Mouse (Mus musculus) E14TG2a.4 (cell line): ENCODE data around the gene Sdsl.

ENCODE experiments used
- H3K27me3 ChIP-seq: 2 replicates; pipeline ENCODE4 v1.6.1; 2014; ENCODE audit warnings: low read length, control low read depth; ENCODE audit not compliant: insufficient read depth
- H3K36me3 ChIP-seq: 2 replicates; pipeline ENCODE4 v1.6.1; 2014; ENCODE audit warnings: low read length, control low read depth; ENCODE audit not compliant: insufficient read depth
- H3K4me1 ChIP-seq: replicated peaks from 2 replicates; pipeline ENCODE4 v1.6.1; 2014; ENCODE audit warnings: low read depth, low read length, control low read depth
- H3K4me3 ChIP-seq: replicated peaks from 2 replicates; pipeline ENCODE4 v1.5.1; 2014; ENCODE audit warnings: mild to moderate bottlenecking, low read length
- H3K9me3 ChIP-seq: 2 replicates; pipeline ENCODE4 v1.6.1; 2014; ENCODE audit warnings: low read length, control low read depth
- CTCF ChIP-seq: conservative IDR thresholded peaks from 2 replicates; pipeline ENCODE4 v1.5.1; 2014; ENCODE audit warnings: low read length
- NANOG ChIP-seq: IDR thresholded peaks from 2 replicates; pipeline ENCODE4 v1.6.1; 2014; ENCODE audit warnings: borderline replicate concordance, low read length, mixed read lengths
- POU5F1 ChIP-seq: IDR thresholded peaks from 2 replicates; pipeline ENCODE4 v1.6.1; 2014; ENCODE audit warnings: low read length, borderline replicate concordance

The Sdsl gene

DNA sequence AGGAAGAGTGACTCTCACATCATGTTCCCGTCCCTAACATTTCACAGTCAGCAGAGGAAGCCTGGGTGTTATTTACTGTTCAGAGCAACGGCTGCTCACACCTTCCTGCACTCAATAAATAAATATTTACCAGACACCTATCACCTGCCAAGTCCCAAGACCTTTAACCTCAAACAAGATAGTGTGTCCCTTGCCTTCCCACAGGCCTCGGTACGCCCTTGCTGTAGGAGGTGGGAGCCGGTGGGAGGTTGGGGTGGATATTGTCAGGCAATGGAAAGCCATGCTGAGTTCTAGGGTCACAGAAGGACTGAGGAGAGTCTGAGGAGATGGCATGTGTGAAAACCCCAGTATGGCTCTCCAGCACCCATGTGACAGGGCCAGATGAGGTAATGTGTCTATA, 4.3 kb downstream of the Sdsl start:
- no peak for TF ChIP-seq POU5F1
- TF ChIP-seq NANOG = no peak
- no peak for TF ChIP-seq CTCF
- H3K4me1 ChIP-seq = peaks cover 8% of the 10 kb centered on the region; the same call in 1 of the 2 replicates
- H3K4me3 ChIP-seq = no peak overlapping the region
- H3K27me3 ChIP-seq = peaks cover 9% of the 10 kb centered on the region
- no peaks in the 10 kb centered on the region for H3K36me3 ChIP-seq
- H3K9me3 ChIP-seq = no peaks in the 10 kb centered on the region

DNA sequence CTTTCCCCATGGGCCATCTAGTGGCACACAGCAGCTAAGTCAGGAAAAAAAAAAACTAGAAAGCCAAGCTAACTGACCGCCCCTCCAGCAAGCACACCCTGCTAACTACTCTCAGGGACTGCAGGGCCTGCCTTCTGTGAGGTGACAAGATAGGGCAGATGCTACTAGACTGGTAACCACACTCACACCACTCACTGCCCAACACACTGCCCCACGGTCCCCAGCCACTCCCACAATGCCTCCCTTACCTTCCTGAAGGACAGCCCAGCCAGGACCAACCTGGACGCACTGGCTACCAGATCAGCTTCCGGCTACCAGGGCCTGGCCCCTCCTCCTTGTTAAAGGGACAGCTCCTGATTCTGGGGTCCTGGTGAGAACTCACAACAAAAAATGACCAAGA, 5.6 kb downstream of the Sdsl start:
- Histone ChIP-seq H3K9me3 (no peaks in the 10 kb centered on the region), H3K27me3 (peaks cover 19% of the 10 kb centered on the region), H3K4me1 (peaks cover 15% of the 10 kb centered on the region; the same call in 1 of the 2 replicates), H3K36me3 (no peaks in the 10 kb centered on the region), H3K4me3 (no peak overlapping the region)
- no peak for TF ChIP-seq NANOG
- no peak for TF ChIP-seq CTCF
- no peak for TF ChIP-seq POU5F1

DNA sequence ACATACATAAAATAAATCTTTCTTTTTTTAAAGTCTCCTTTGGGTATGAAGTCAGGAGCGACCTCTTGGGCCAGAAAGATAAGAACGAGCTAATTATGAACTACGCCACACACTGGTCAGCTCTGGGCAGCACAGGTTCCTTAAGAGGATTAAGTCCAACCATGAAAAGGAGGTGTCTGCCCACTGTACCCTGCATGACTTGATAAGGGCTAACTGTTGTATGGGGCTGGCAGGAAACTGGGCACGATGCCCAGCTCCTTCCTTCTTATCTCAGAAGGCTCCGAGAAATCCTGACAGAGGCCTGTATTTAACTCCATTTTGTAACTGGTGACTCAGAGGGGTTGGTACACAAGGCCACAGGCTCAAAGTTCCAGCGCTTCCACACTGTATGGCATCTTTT, 6.8 kb downstream of the Sdsl start:
- H3K27me3 ChIP-seq = peaks cover 31% of the 10 kb centered on the region
- no peaks in the 10 kb centered on the region for H3K36me3 ChIP-seq
- TF ChIP-seq NANOG (no peak), CTCF (no peak), POU5F1 (no peak)
- no peaks in the 10 kb centered on the region for H3K9me3 ChIP-seq
- 0 out of 2 replicates have a peak, but pooled peaks cover 9% of the 10 kb centered on the region for H3K4me1 ChIP-seq
- no peak overlapping the region for H3K4me3 ChIP-seq

DNA sequence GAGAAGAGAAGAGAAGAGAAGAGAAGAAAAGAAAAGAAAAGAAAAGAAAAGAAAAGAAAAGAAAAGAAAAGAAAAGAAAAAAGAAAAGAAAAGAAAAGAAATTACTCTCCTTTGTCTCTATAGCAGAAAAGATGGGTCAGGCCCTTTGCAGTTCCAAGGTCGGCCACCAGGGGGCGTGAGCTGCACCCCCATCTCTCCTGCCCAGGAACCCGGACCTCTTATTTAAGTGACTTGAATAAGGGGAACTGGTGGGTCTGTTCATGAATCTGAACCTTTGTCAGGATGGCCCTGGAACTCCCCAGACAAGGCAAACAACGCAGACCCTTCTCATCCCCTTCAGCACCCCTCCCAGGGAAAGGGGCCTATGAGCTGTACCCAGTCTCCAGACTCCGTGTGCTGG, 7.5 kb downstream of the Sdsl start:
- H3K36me3 ChIP-seq = no peaks in the 10 kb centered on the region
- H3K27me3 ChIP-seq = peaks cover 39% of the 10 kb centered on the region
- peak; percentile 99 for TF ChIP-seq CTCF
- TF ChIP-seq POU5F1 = no peak
- no peak overlapping the region for H3K4me3 ChIP-seq
- H3K9me3 ChIP-seq = no peaks in the 10 kb centered on the region
- peaks cover 9% of the 10 kb centered on the region; the same call in 1 of the 2 replicates for H3K4me1 ChIP-seq

DNA sequence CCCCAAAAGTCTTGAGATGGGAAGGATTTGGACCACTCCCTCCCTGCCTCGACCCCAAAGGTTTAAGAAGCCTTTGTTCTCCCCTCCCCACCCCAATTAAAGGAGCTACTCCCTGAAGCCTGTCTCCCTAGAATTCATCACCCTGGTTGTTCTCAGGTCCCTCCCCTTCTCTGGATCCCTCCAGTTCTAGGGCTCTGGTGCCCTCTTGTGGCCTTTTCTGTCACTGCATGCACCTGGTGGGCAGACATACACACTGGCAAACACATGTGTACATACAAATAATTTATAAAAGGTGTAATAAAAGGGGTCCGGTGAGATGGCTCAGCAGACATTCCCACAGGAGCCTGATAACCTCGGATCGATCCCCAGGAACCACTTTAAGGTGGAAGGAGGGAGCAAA, 8.3 kb downstream of the Sdsl start:
- no peaks in the 10 kb centered on the region for H3K36me3 ChIP-seq
- no peaks in the 10 kb centered on the region for H3K9me3 ChIP-seq
- peaks cover 44% of the 10 kb centered on the region for H3K27me3 ChIP-seq
- no peak overlapping the region for H3K4me3 ChIP-seq
- TF ChIP-seq POU5F1 (no peak), CTCF (peak; percentile 95), NANOG (no peak)
- peaks cover 17% of the 10 kb centered on the region for H3K4me1 ChIP-seq

DNA sequence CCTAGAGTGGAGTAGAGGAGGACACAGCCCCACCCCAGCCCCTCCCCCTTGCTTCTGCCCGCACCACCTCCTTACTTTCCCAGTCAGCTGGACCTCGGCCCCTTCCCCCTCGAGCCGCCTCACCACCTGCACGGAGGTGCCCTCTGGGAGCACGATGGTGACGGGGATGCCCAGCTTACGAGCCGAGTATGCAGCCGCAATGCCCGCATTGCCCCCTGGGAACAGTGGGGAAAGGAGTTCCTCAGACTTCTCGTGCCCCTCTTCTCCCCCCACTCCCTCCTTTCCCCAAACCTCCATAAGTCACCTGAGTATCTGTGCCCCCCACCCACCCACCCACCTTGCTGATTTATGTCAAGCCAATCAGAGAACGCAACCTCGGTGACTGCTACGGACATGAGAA, 10.7 kb downstream of the Sdsl start:
- Histone ChIP-seq H3K36me3 (no peaks in the 10 kb centered on the region), H3K27me3 (peaks cover 35% of the 10 kb centered on the region), H3K4me3 (no peak overlapping the region), H3K9me3 (no peaks in the 10 kb centered on the region), H3K4me1 (peaks cover 36% of the 10 kb centered on the region)
- TF ChIP-seq CTCF (no peak), POU5F1 (no peak), NANOG (no peak)

DNA sequence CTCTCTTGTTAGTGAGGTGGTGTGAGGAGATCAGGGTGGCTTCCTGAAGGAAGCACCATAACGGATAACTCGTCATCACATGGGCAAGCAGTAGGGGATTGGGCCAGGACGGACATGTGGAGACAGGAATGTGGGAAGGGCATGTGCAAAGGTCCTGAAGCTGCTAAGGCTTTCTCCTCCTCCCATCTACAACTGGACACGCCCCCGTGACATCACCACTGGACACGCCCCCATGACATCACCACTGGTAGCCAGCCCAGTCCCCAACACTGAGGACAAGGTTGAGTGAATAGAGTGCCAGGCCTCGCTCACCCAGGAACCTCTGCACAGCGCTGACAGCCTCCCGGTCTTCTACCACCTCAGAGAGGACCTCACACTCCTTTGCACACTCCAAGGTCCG, 13.5 kb downstream of the Sdsl start:
- Histone ChIP-seq H3K27me3 (peaks cover 45% of the 10 kb centered on the region), H3K4me3 (0 out of 2 replicates have a peak overlapping the region, but pooled peaks have one; percentile 5), H3K4me1 (peaks cover 59% of the 10 kb centered on the region), H3K9me3 (no peaks in the 10 kb centered on the region), H3K36me3 (no peaks in the 10 kb centered on the region)
- TF ChIP-seq NANOG (no peak), POU5F1 (no peak), CTCF (no peak)

DNA sequence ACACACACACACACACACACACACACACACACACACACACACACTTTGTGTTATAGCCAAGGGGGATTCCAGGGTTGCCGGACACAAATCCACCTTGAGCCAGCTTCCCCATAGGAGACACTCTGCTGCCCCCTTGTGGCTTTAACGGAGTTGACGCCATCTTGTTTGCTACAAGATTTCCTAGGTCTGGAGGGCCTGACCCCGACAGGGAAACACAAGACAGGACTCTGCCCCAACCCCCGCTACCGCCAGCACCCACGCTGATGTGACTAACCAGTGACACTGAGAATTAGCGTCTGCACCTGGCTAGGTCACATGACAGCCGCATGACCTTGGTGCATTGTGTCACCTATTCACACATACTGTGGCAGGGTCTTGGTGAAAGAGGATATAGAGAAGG, 15.0 kb downstream of the Sdsl start:
- peaks cover 55% of the 10 kb centered on the region for H3K4me1 ChIP-seq
- TF ChIP-seq NANOG = no peak
- peak; percentile 63 for TF ChIP-seq CTCF
- H3K27me3 ChIP-seq = peaks cover 49% of the 10 kb centered on the region
- no peak overlapping the region for H3K4me3 ChIP-seq
- no peaks in the 10 kb centered on the region for H3K36me3 ChIP-seq
- no peaks in the 10 kb centered on the region for H3K9me3 ChIP-seq

DNA sequence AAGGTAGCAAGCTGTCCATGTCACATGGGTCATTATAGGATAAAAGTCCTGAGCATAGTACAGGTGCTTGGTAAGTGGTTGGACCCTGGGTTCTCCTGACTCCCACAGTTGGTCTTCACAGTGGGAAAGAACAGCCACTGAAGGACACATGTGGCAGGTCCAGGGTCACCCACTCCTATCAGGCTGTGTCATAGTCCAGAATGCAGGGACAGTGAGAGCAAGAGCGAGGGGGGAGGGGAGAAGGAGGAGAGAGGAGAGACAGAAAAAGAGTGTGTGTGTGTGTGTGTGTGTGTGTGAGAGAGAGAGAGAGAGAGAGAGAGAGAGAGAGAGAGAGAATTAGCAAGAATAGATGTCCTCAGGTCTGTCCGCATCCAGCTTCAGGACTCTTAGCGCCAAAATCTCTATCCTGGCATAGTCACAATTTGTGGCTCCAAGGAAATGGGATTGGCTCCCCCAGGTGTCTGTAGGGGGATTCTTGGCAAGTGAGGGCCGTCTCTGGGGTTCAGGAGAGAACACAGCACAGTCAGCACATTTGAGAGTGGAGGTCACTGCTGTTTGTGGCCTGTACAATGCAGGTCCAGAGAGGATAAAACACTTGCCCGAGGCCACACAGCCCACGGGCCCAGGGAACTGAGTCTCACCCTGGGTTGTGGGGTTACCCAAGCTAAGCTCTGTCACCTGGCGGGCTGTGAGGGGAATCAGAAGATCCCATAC, 15.6 kb downstream of the Sdsl start:
- Histone ChIP-seq H3K4me3 (no peak overlapping the region), H3K4me1 (peaks cover 55% of the 10 kb centered on the region), H3K36me3 (no peaks in the 10 kb centered on the region), H3K27me3 (peaks cover 45% of the 10 kb centered on the region), H3K9me3 (no peaks in the 10 kb centered on the region)
- TF ChIP-seq NANOG (no peak), CTCF (no peak), POU5F1 (no peak)
